10 mouse cellular contexts compared by ENCODE assay signal in the genomic region with DNA sequence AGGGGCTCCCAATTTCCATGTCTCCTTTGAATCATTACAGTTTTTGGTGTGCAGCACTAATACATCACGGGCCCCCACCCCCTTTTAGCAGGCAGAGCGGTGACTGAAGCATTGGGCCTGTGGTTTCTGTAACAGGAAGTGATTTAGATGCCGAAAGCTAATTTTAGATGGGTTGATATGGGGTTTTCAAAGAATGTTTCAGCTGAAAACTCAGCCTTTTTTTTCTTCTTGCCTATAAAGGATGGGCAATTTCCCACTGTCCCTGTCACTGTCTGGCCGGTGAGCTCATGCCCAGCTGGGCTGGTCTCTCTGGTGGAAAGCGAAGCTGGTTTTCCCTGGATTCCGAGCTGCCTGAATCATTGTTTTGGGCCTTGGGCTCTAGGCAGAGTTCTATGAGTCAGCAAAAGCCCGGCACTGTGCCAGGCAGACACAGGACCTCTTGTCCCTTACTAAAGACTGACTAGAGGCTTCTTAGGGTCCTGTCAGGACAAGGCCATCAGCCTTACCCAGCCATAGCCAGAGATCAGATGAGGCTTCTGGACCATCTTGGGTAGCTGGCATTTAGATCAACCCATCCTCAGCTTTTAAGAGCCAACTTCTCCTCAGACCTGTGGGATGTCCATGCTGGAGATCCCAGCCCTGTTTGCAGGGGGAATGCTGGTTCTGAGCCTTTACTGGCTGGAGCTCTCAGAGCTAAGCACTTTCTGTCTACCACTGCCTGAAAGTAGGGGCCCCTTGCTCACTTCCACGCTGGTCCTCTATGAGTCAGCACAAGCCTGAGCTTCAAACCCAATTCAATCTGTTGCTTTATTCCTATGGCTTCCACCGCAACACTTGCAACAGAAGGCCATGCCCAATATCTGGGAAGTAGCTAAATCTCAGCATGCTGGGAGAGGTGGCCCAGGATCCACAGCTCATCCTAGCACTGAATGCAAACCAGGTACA. TPM values are rescaled to one million over a fixed set of nuclear protein-coding genes. Genes with fewer than 3 reads are reported as not detected.
A peak's percentile ranks its signal among the peaks of the same experiment; 100 is the strongest.
DNase-seq lines count a peak whose midpoint lies in the region; ATAC-seq and TF ChIP-seq lines count a peak whose summit lies in the region.
"Had no signal": no experiment of that assay in that cellular context is flagged by ENCODE, and none has a peak within 500 bp of the region (broad histone marks: within the 10 kb centered on the region; RNA-seq: fewer than 3 reads in every experiment).

No protein-coding gene starts in this region.

- H3K27ac ChIP-seq in heart, adult 2 months: peak overlapping the region; percentile 40
- no peak overlapping the region for H3K27ac ChIP-seq in heart, embryonic 10.5 days
- peak overlapping the region; percentile 24; the same call in 1 of the 2 replicates for H3K27ac ChIP-seq in brown adipose tissue, adult 24 weeks (replicated peaks; ENCODE audit: low read depth, low read length)
- H3K27ac ChIP-seq in olfactory bulb, adult 2 months (ENCODE audit: insufficient read depth, low read depth, low read length): 0 out of 2 replicates have a peak overlapping the region, but pooled peaks have one; percentile 28
- H3K27ac ChIP-seq: heart, embryonic 13.5 days had no signal

- no peak for ATAC-seq in erythroid progenitor cell, adult 5-6 weeks (replicated peaks; ENCODE audit: low FRiP score, poor library complexity, severe bottlenecking)

- DNase-seq in heart, adult 2 months: peak; percentile 81 to 86
- no peak for DNase-seq in heart, embryonic 10.5 days (ENCODE audit: low spot score)
- DNase-seq in heart, adult 8-10 months (ENCODE audit: low spot score): peak; percentile 86
- peak; percentile 35 to 44 for DNase-seq in layer of hippocampus, postnatal 10 days (ENCODE audit: low spot score in 2 of 2)
- peak; percentile 41 for DNase-seq in urinary bladder, adult 2 months (ENCODE audit: low spot score)

- TF ChIP-seq POLR2A in heart, adult 2 months (IDR thresholded peaks at IDR 0.05; ENCODE audit: insufficient read depth, low read depth, low read length): no peak
- no peak for TF ChIP-seq POLR2A in olfactory bulb, adult 2 months (IDR thresholded peaks at IDR 0.05; ENCODE audit: insufficient read depth, low read depth, low read length)

- no peaks in the 10 kb centered on the region for H3K9me3 ChIP-seq in heart, embryonic 10.5 days
- H3K9me3 ChIP-seq: G1E; heart, embryonic 13.5 days had no signal

- TF ChIP-seq CTCF in heart, adult 2 months (IDR thresholded peaks at IDR 0.05): no peak
- no peak for TF ChIP-seq CTCF in olfactory bulb, adult 2 months (IDR thresholded peaks at IDR 0.05; ENCODE audit: insufficient read depth, low read depth, low read length)

- TF ChIP-seq EP300 in heart, adult 2 months (IDR thresholded peaks at IDR 0.05; ENCODE audit: insufficient read depth, low read depth, low read length): no peak

- H3K4me1 ChIP-seq in heart, adult 2 months (ENCODE audit: control insufficient read depth, insufficient read depth, low read length): peaks cover 6% of the 10 kb centered on the region
- peaks cover 3% of the 10 kb centered on the region; the same call in 1 of the 2 replicates for H3K4me1 ChIP-seq in heart, embryonic 10.5 days
- no peaks in the 10 kb centered on the region for H3K4me1 ChIP-seq in brown adipose tissue, adult 24 weeks (ENCODE audit: control insufficient read depth, insufficient read depth, insufficient read length, low read length)
- peaks cover 8% of the 10 kb centered on the region for H3K4me1 ChIP-seq in olfactory bulb, adult 2 months (ENCODE audit: control insufficient read depth, insufficient read depth, low read length)

- no peaks in the 10 kb centered on the region for H3K36me3 ChIP-seq in heart, adult 2 months (ENCODE audit: control insufficient read depth, insufficient read depth, low read length)
- H3K36me3 ChIP-seq in heart, embryonic 10.5 days: no peaks in the 10 kb centered on the region
- H3K36me3 ChIP-seq: G1E; heart, embryonic 13.5 days had no signal

- WGBS in heart, adult 2 months: 45% methylated on average over 9 of the region's 9 CpGs
- 80% methylated on average over 9 of the region's 9 CpGs for WGBS in heart, embryonic 10.5 days
- 47% methylated on average over 9 of the region's 9 CpGs for WGBS in olfactory bulb, adult 2 months

- H3K4me3 ChIP-seq in heart, adult 2 months: no peak overlapping the region
- H3K4me3 ChIP-seq in heart, embryonic 10.5 days: no peak overlapping the region
- H3K4me3 ChIP-seq in brown adipose tissue, adult 24 weeks (ENCODE audit: insufficient read depth, low read depth, low read length): no peak overlapping the region
- no peak overlapping the region for H3K4me3 ChIP-seq in olfactory bulb, adult 2 months (ENCODE audit: insufficient read depth, low read depth, low read length)
- H3K4me3 ChIP-seq: heart, embryonic 13.5 days had no signal

- no peaks in the 10 kb centered on the region for H3K27me3 ChIP-seq in heart, adult 2 months (ENCODE audit: control insufficient read depth, insufficient read depth, low read length)
- 0 out of 2 replicates have a peak, but pooled peaks cover 11% of the 10 kb centered on the region for H3K27me3 ChIP-seq in heart, embryonic 10.5 days (ENCODE audit: insufficient read depth, poor library complexity, severe bottlenecking)

- intact Hi-C loops in heart, adult 2 months (cut with DNase I): no loop called here

- H3K9ac ChIP-seq in heart, adult 2 months (ENCODE audit: low read depth, low read length): no peak overlapping the region
- H3K9ac ChIP-seq: heart, embryonic 13.5 days had no signal

- H3K79me2 ChIP-seq in heart, adult 2 months (replicated peaks; ENCODE audit: control insufficient read depth, insufficient read depth, low read length): no peaks in the 10 kb centered on the region

RNA-seq across cellular contexts. Expression of gene Csf2, which starts 34.7 kb away (rescaled TPM):
- total RNA-seq in heart, adult 2 months (2021): not detected
- not detected in 2 replicates for polyA plus RNA-seq in heart, adult 2 months (2012; rRNA removed)
- not detected in 2 replicates for polyA plus RNA-seq in heart, embryonic 10.5 days (2016; fragmentation: Nextera tagmentation; extraction: Ambion mirVana)
- polyA plus RNA-seq in brown adipose tissue, adult 24 weeks (2012; ENCODE audit: insufficient read depth, insufficient read length, missing spikeins): not detected in 2 replicates
- total RNA-seq in heart, adult 8-10 months (2022): 1 to 10 TPM in 1 of 4 experiments, under 1 TPM in 1, not detected in 2; 0.56 to 1.4 TPM
- not detected for total RNA-seq in layer of hippocampus, postnatal 10 days (2021)
- polyA plus RNA-seq in olfactory bulb, adult 2 months (2012; ENCODE audit: insufficient read depth, insufficient read length, low replicate concordance, missing spikeins): not detected in 2 replicates
- 0.09 TPM in 1 of 2 replicates, not detected in the other for polyA plus RNA-seq in urinary bladder, adult 2 months (2012; rRNA removed)
- total RNA-seq in erythroid progenitor cell, adult 5-6 weeks (2015; ENCODE audit: low replicate concordance): not detected in 2 replicates
- total RNA-seq in erythroid progenitor cell, adult 5-6 weeks (2017; ENCODE audit: low replicate concordance): not detected in 2 replicates
- polyA plus RNA-seq: G1E; heart, embryonic 13.5 days had no signal

RNA-seq across cellular contexts. Expression of gene Il3, which starts 52.3 kb away (rescaled TPM):
- total RNA-seq in heart, adult 2 months (2021): not detected
- not detected in 2 replicates for polyA plus RNA-seq in heart, adult 2 months (2012; rRNA removed)
- not detected in 2 replicates for polyA plus RNA-seq in heart, embryonic 10.5 days (2016; fragmentation: Nextera tagmentation; extraction: Ambion mirVana)
- polyA plus RNA-seq in brown adipose tissue, adult 24 weeks (2012; ENCODE audit: insufficient read depth, insufficient read length, missing spikeins): not detected in 2 replicates
- total RNA-seq in heart, adult 8-10 months (2022): not detected
- not detected for total RNA-seq in layer of hippocampus, postnatal 10 days (2021)
- polyA plus RNA-seq in olfactory bulb, adult 2 months (2012; ENCODE audit: insufficient read depth, insufficient read length, low replicate concordance, missing spikeins): not detected in 2 replicates
- not detected in 2 replicates for polyA plus RNA-seq in urinary bladder, adult 2 months (2012; rRNA removed)
- total RNA-seq in erythroid progenitor cell, adult 5-6 weeks (2015; ENCODE audit: low replicate concordance): not detected in 2 replicates
- total RNA-seq in erythroid progenitor cell, adult 5-6 weeks (2017; ENCODE audit: low replicate concordance): not detected in 2 replicates
- polyA plus RNA-seq: G1E; heart, embryonic 13.5 days had no signal
